Mouse (Mus musculus) cortical plate, adult 2 months (tissue): ENCODE results near the gene Pdcd7.

Source experiments
- CTCF ChIP-seq: fragments of 200-500 bp; IDR thresholded peaks from 2 replicates; pipeline ENCODE4 v1.5.1; 2011; ENCODE audit warnings: mild to moderate bottlenecking, control low read depth, low read length; ENCODE audit not compliant: insufficient read depth; ENCODE audit errors: extremely low read depth
- POLR2A ChIP-seq: fragments of 200-500 bp; IDR thresholded peaks from 2 replicates; pipeline ENCODE4 v1.6.1; 2011; ENCODE audit warnings: mild to moderate bottlenecking, low read length, control low read depth; ENCODE audit not compliant: insufficient read depth; ENCODE audit errors: extremely low read depth

DNA sequence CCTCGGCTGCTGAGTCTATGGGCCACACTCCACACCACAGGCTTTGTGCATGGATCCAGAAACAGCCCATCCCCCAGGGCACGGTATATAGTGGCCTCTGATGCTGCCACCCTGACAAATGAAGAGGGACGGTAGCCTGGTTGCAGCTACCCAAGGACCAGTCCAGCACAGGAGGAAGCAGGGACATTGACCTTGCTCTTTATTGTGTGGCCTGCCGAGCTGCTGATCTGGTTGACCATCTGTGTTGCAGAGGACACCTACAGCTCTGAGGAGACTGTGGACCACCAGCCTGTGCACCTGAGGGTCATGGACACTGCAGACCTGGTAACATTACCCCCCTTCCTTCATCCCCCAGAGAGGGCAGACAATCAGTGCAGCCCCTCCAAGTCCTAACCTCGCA is 61.4 kb downstream of the Pdcd7 start:
- TF ChIP-seq CTCF (no peak), POLR2A (no peak)
